Comparison of ENCODE assay signal across 22 mouse cellular contexts in genomic region chr13:114914559-114914958, GRCm38 (mm10). TPM values are rescaled to one million over a fixed set of nuclear protein-coding genes. Genes with fewer than 3 reads are reported as not detected.
DNase-seq lines count a peak whose midpoint lies in the region; ATAC-seq lines count a peak whose summit lies in the region.
"Had no signal": no experiment of that assay in that cellular context is flagged by ENCODE, and none has a peak within 500 bp of the region (broad histone marks: within the 10 kb centered on the region; RNA-seq: fewer than 3 reads in every experiment).

No protein-coding gene starts in this region.

- WGBS in intestine, embryonic 15.5 days: 57% methylated on average over 4 of the region's 4 CpGs
- WGBS in liver, embryonic 15.5 days (ENCODE audit: insufficient replicate concordance): 37% methylated on average over 4 of the region's 4 CpGs
- WGBS in stomach, embryonic 15.5 days: 77% methylated on average over 4 of the region's 4 CpGs
- 90% methylated on average over 4 of the region's 4 CpGs for WGBS in midbrain, embryonic 10.5 days

- peaks cover 2% of the 10 kb centered on the region; the same call in 1 of the 2 replicates for H3K4me1 ChIP-seq in intestine, embryonic 15.5 days (replicated peaks)
- peaks cover 4% of the 10 kb centered on the region; the same call in 1 of the 2 replicates for H3K4me1 ChIP-seq in liver, embryonic 15.5 days (replicated peaks)
- H3K4me1 ChIP-seq in stomach, embryonic 15.5 days: no peaks in the 10 kb centered on the region
- no peaks in the 10 kb centered on the region for H3K4me1 ChIP-seq in midbrain, embryonic 10.5 days
- H3K4me1 ChIP-seq: embryonic facial prominence, embryonic 13.5 days; forebrain, embryonic 12.5 days had no signal

- peak; percentile 52 for ATAC-seq in granulocyte monocyte progenitor cell, adult 5-6 weeks (replicated peaks; ENCODE audit: poor library complexity, severe bottlenecking)
- peak; percentile 77 for ATAC-seq in intestine, embryonic 15.5 days
- ATAC-seq in liver, embryonic 15.5 days (ENCODE audit: insufficient read depth): 0 out of 2 replicates have a peak, but pooled peaks have one; percentile 8
- peak; percentile 66 for ATAC-seq in stomach, embryonic 15.5 days (ENCODE audit: insufficient read depth, low FRiP score, low read depth)
- ATAC-seq: hindbrain, postnatal 0 days had no signal

- no peaks in the 10 kb centered on the region for H3K36me3 ChIP-seq in intestine, embryonic 15.5 days
- H3K36me3 ChIP-seq in liver, embryonic 15.5 days (replicated peaks): no peaks in the 10 kb centered on the region
- H3K36me3 ChIP-seq in stomach, embryonic 15.5 days: no peaks in the 10 kb centered on the region
- no peaks in the 10 kb centered on the region for H3K36me3 ChIP-seq in midbrain, embryonic 10.5 days
- H3K36me3 ChIP-seq: embryonic facial prominence, embryonic 13.5 days; forebrain, embryonic 12.5 days had no signal

- H3K27me3 ChIP-seq in intestine, embryonic 15.5 days (replicated peaks): no peaks in the 10 kb centered on the region
- no peaks in the 10 kb centered on the region for H3K27me3 ChIP-seq in liver, embryonic 15.5 days
- H3K27me3 ChIP-seq in stomach, embryonic 15.5 days (replicated peaks): no peaks in the 10 kb centered on the region
- H3K27me3 ChIP-seq in midbrain, embryonic 10.5 days (ENCODE audit: low read depth, poor library complexity, severe bottlenecking): no peaks in the 10 kb centered on the region; the same call in 1 of the 2 replicates
- H3K27me3 ChIP-seq: embryonic facial prominence, embryonic 13.5 days; forebrain, embryonic 12.5 days had no signal

- H3K27ac ChIP-seq in intestine, embryonic 15.5 days: peak overlapping the region; percentile 49
- no peak overlapping the region for H3K27ac ChIP-seq in liver, embryonic 15.5 days (replicated peaks)
- H3K27ac ChIP-seq in stomach, embryonic 15.5 days: no peak overlapping the region; the same call in 1 of the 2 replicates
- H3K27ac ChIP-seq in midbrain, embryonic 10.5 days (replicated peaks): no peak overlapping the region
- H3K27ac ChIP-seq: embryonic facial prominence, embryonic 13.5 days; forebrain, embryonic 12.5 days; gastrocnemius, adult 2 months; hindbrain, postnatal 0 days had no signal

- H3K4me3 ChIP-seq in intestine, embryonic 15.5 days (replicated peaks): no peak overlapping the region
- H3K4me3 ChIP-seq in liver, embryonic 15.5 days (replicated peaks): no peak overlapping the region
- no peak overlapping the region for H3K4me3 ChIP-seq in stomach, embryonic 15.5 days (replicated peaks)
- H3K4me3 ChIP-seq in midbrain, embryonic 10.5 days: no peak overlapping the region
- H3K4me3 ChIP-seq: embryonic facial prominence, embryonic 13.5 days; erythroblast, embryonic 14.5 days; forebrain, embryonic 12.5 days; gastrocnemius, adult 2 months had no signal

- DNase-seq in midbrain, embryonic 10.5 days (ENCODE audit: low spot score): no peak
- DNase-seq in urinary bladder, postnatal 10 days (ENCODE audit: low spot score): no peak
- DNase-seq in gastrocnemius, adult 18-20 months (ENCODE audit: low spot score): no peak
- DNase-seq: adrenal gland, adult 8-10 months; cerebellum, adult 18-20 months; cerebellum, postnatal 14 days; gastrocnemius, adult 2 months; kidney, adult 8-10 months; kidney, postnatal 10 days; lung, adult 18-20 months; lung, postnatal 36 days; thymus, postnatal 25 days had no signal

- H3K9ac ChIP-seq in intestine, embryonic 15.5 days: no peak overlapping the region
- H3K9ac ChIP-seq in liver, embryonic 15.5 days: no peak overlapping the region
- no peak overlapping the region for H3K9ac ChIP-seq in stomach, embryonic 15.5 days
- H3K9ac ChIP-seq: embryonic facial prominence, embryonic 13.5 days; forebrain, embryonic 12.5 days had no signal

- H3K9me3 ChIP-seq in intestine, embryonic 15.5 days: no peaks in the 10 kb centered on the region
- no peaks in the 10 kb centered on the region for H3K9me3 ChIP-seq in liver, embryonic 15.5 days (replicated peaks)
- H3K9me3 ChIP-seq in stomach, embryonic 15.5 days: no peaks in the 10 kb centered on the region
- no peaks in the 10 kb centered on the region for H3K9me3 ChIP-seq in midbrain, embryonic 10.5 days (replicated peaks)
- H3K9me3 ChIP-seq: embryonic facial prominence, embryonic 13.5 days; forebrain, embryonic 12.5 days had no signal

- H3K4me2 ChIP-seq in intestine, embryonic 15.5 days (replicated peaks): peak overlapping the region; percentile 3; the same call in 1 of the 2 replicates
- H3K4me2 ChIP-seq in liver, embryonic 15.5 days: 0 out of 2 replicates have a peak overlapping the region, but pooled peaks have one; percentile 5
- H3K4me2 ChIP-seq in stomach, embryonic 15.5 days: no peak overlapping the region
- H3K4me2 ChIP-seq: embryonic facial prominence, embryonic 13.5 days; forebrain, embryonic 12.5 days; heart, embryonic 11.5 days; midbrain, embryonic 11.5 days had no signal

RNA-seq across cellular contexts. Expression of gene Itga2, which starts 17.3 kb away (rescaled TPM):
- 0.13 and 0.51 TPM in 2 replicates for total RNA-seq in granulocyte monocyte progenitor cell, adult 5-6 weeks (2014; fragmentation: Nextera tagmentation)
- 0.15 and 1.0 TPM in 2 replicates for total RNA-seq in granulocyte monocyte progenitor cell, adult 5-6 weeks (2017)
- 7.0 and 9.8 TPM in 2 replicates for polyA plus RNA-seq in intestine, embryonic 15.5 days (2015; fragmentation: Nextera tagmentation; extraction: Ambion mirVana)
- 0.54 and 0.74 TPM in 2 replicates for polyA plus RNA-seq in liver, embryonic 15.5 days (2015; fragmentation: Nextera tagmentation; extraction: Ambion mirVana)
- polyA plus RNA-seq in stomach, embryonic 15.5 days (2015; fragmentation: Nextera tagmentation; extraction: Ambion mirVana): 8.6 and 9.2 TPM in 2 replicates
- polyA plus RNA-seq in midbrain, embryonic 10.5 days (2016; fragmentation: Nextera tagmentation; extraction: Ambion mirVana): 1.6 and 1.7 TPM in 2 replicates
- under 1 TPM; 0.33 to 0.43 TPM for total RNA-seq in gastrocnemius, adult 18-20 months (2021)
- polyA plus RNA-seq: erythroblast, embryonic 14.5 days had no signal

Comparison
In these comparisons a context has a peak if more than half of its experiments do, and no peak if none do; other contexts are left out.
1. ATAC-seq: peak in every context shown above with its lines; median percentile 77 in intestine, embryonic 15.5 days; 66 in stomach, embryonic 15.5 days; 52 in granulocyte monocyte progenitor cell, adult 5-6 weeks; 8 in liver, embryonic 15.5 days.